Mouse (Mus musculus) cerebellum, adult 9-11 months (tissue): Measurements from ENCODE around the gene Acyp1.

Experiments used
- DNase-seq: peaks from one replicate; pipeline ENCODE4 v3.0.0; 2022

Acyp1 gene

DNA sequence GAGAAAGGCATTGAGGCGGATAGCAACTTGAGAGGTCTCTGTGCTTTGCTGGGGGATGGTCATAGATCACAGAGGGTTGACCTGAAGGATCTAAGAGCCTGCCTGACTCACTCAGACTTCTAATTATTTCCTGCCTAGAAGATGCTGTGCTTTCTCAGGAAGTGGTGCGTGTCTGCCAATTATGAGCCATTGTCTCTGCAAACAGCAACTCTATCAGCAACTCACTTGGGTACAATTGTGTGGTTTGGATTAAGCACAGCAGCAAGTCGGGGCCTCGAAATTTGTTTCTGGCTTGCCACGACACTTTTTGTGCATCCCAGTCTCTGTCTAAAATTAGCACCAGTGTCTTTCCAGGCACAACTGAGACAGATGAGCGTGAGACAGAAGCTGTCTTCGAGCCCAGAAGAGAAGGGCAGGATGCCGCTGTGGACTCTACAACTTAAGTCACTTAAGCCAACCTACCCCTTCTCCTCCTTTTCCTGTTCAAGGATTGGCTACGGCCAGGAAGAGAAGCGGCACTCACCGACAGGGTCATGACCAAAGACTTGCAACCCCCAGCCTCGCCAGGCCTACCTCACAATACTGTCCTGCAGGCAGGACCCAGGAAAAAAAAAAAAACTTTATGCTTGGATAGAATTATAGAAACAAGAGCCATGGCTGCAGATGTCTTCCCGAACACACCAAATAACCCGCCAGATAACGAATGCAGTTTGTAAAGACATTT lies 60.2 kb downstream of the Acyp1 start:
- no peak for DNase-seq

DNA sequence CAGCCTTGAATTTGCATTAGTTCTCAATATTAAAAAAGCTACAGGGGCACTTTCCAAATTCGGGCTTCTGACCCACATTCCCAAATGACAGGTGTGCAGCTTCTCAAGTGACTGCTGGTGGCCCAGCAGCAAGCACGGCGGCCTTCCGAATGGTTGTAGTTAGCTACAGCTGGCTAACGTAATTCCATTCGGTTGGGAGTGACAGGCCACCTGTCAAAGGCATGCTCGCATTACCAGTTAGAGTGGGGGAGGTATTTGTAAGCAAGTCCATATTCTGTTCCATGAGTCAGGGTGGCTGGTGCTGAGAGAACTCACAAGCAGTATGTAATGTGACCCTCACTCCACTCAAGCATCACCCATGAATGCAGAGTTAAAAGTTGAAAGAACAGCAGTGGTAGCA lies 61.0 kb downstream of the Acyp1 start:
- no peak for DNase-seq
